Mouse (Mus musculus) limb, embryonic 12.5 days (tissue): Measurements from ENCODE around the gene Atad2b. TPM values are rescaled to one million over a fixed set of nuclear protein-coding genes. Genes with fewer than 3 reads are reported as not detected.

Source experiments
- ATAC-seq: fragments of 200-750 bp; cut with Nextera tagmentation; 2 replicates; pipeline ENCODE4 v1.8.0; 2017; ENCODE audit warnings: low read depth, moderate TSS enrichment; ENCODE audit not compliant: insufficient number of reproducible peaks, insufficient read depth, low FRiP score, low TSS enrichment
- H3K27ac ChIP-seq: fragments of 300-500 bp; sonication (generic); 2 replicates; pipeline ENCODE4 v1.5.1; 2016; ENCODE audit warnings: mild to moderate bottlenecking, moderate library complexity
- H3K27me3 ChIP-seq: fragments of 300-500 bp; sonication (generic); 2 replicates; pipeline ENCODE4 v1.6.1; 2016; ENCODE audit warnings: mild to moderate bottlenecking, moderate library complexity
- H3K36me3 ChIP-seq: fragments of 300-500 bp; sonication (generic); 2 replicates; pipeline ENCODE4 v1.6.1; 2016; ENCODE audit warnings: mild to moderate bottlenecking, moderate library complexity
- H3K4me1 ChIP-seq: fragments of 300-500 bp; sonication (generic); replicated peaks from 2 replicates; pipeline ENCODE4 v1.6.1; 2016
- H3K4me2 ChIP-seq: fragments of 300-500 bp; sonication (generic); 2 replicates; pipeline ENCODE4 v1.6.1; 2016; ENCODE audit warnings: mild to moderate bottlenecking, moderate library complexity
- H3K4me3 ChIP-seq: fragments of 300-500 bp; sonication (generic); replicated peaks from 2 replicates; pipeline ENCODE4 v1.5.1; 2016; ENCODE audit warnings: mild to moderate bottlenecking
- H3K9ac ChIP-seq: fragments of 300-500 bp; sonication (generic); replicated peaks from 2 replicates; pipeline ENCODE4 v1.6.1; 2016; ENCODE audit warnings: mild to moderate bottlenecking, moderate library complexity
- H3K9me3 ChIP-seq: fragments of 300-500 bp; sonication (generic); 2 replicates; pipeline ENCODE4 v1.6.1; 2016; ENCODE audit warnings: mild to moderate bottlenecking, moderate library complexity
- WGBS: fragments of 180-500 bp; shearing (Covaris S2); methylation state at CpG from one replicate; pipeline ENCODE4 v1.1.7; 2016; 5-methylcytosine and 5-hydroxymethylcytosine counted together
- polyA plus RNA-seq: library from polyadenylated mRNA; unstranded; fragments of >200 nt; fragmentation: Nextera tagmentation; extraction: Ambion mirVana; gene quantifications from 2 replicates; pipeline ENCODE4 v1.2.1, GENCODE M21; 2016

Atad2b gene
- polyA plus RNA-seq, 1 experiment from 2014 or later = 23.9 TPM

GRCm38 (mm10) chr12:4911716-4912115 lies 5.4 kb upstream of the Atad2b start:
- Histone ChIP-seq H3K4me1 (no peaks in the 10 kb centered on the region), H3K36me3 (no peaks in the 10 kb centered on the region), H3K9me3 (no peaks in the 10 kb centered on the region), H3K9ac (no peak overlapping the region), H3K4me3 (no peak overlapping the region), H3K27me3 (no peaks in the 10 kb centered on the region), H3K4me2 (no peak overlapping the region), H3K27ac (no peak overlapping the region)
- no peak for ATAC-seq
- WGBS = 85% methylated on average over 4 of the region's 4 CpGs

- WGBS = 59% methylated on average over 3 of the region's 3 CpGs
- Histone ChIP-seq H3K27me3 (no peaks in the 10 kb centered on the region), H3K27ac (no peak overlapping the region), H3K4me1 (peaks cover 5% of the 10 kb centered on the region), H3K4me3 (no peak overlapping the region), H3K4me2 (no peak overlapping the region), H3K9me3 (no peaks in the 10 kb centered on the region), H3K9ac (no peak overlapping the region), H3K36me3 (no peaks in the 10 kb centered on the region)
- no peak for ATAC-seq
Measured at GRCm38 (mm10) chr12:4914441-4914840, 2.7 kb upstream of the Atad2b start.

- no peak overlapping the region for H3K9ac ChIP-seq
- peaks cover 9% of the 10 kb centered on the region for H3K4me1 ChIP-seq
- WGBS = 90% methylated on average over 3 of the region's 3 CpGs
- H3K27me3 ChIP-seq = no peaks in the 10 kb centered on the region
- no peaks in the 10 kb centered on the region for H3K9me3 ChIP-seq
- no peak overlapping the region for H3K27ac ChIP-seq
- H3K4me2 ChIP-seq = no peak overlapping the region
- no peak overlapping the region for H3K4me3 ChIP-seq
- ATAC-seq = no peak
- H3K36me3 ChIP-seq = no peaks in the 10 kb centered on the region
Measured at GRCm38 (mm10) chr12:4914944-4915343, 2.2 kb upstream of the Atad2b start.

GRCm38 (mm10) chr12:4917805-4918591 lies 845 bp downstream of the Atad2b start:
- H3K9ac ChIP-seq = peak overlapping the region; percentile 99
- no peaks in the 10 kb centered on the region for H3K27me3 ChIP-seq
- peak; percentile 44 for ATAC-seq
- peak overlapping the region; percentile 95 for H3K4me3 ChIP-seq
- H3K4me1 ChIP-seq = peaks cover 9% of the 10 kb centered on the region
- H3K4me2 ChIP-seq = peak overlapping the region; percentile 61
- peak overlapping the region; percentile 99 for H3K27ac ChIP-seq
- H3K9me3 ChIP-seq = no peaks in the 10 kb centered on the region
- under 1% methylated on average over 47 of the region's 48 CpGs for WGBS
- H3K36me3 ChIP-seq = no peaks in the 10 kb centered on the region

- H3K4me2 ChIP-seq = no peak overlapping the region
- 0 out of 2 replicates have a peak, but pooled peaks cover 3% of the 10 kb centered on the region for H3K36me3 ChIP-seq
- no peaks in the 10 kb centered on the region for H3K9me3 ChIP-seq
- WGBS = 91% methylated on average over 2 of the region's 2 CpGs
- no peak overlapping the region for H3K9ac ChIP-seq
- H3K4me3 ChIP-seq = no peak overlapping the region
- no peaks in the 10 kb centered on the region for H3K27me3 ChIP-seq
- H3K27ac ChIP-seq = no peak overlapping the region
- H3K4me1 ChIP-seq = no peaks in the 10 kb centered on the region
- ATAC-seq = no peak
Measured at GRCm38 (mm10) chr12:4928197-4928596, 11.0 kb downstream of the Atad2b start.

- ATAC-seq = no peak
- H3K9ac ChIP-seq = no peak overlapping the region
- H3K4me1 ChIP-seq = no peaks in the 10 kb centered on the region
- no peak overlapping the region for H3K4me3 ChIP-seq
- H3K4me2 ChIP-seq = no peak overlapping the region
- H3K9me3 ChIP-seq = no peaks in the 10 kb centered on the region
- 0 out of 2 replicates have a peak, but pooled peaks cover 3% of the 10 kb centered on the region for H3K36me3 ChIP-seq
- 97% methylated on average over 3 of the region's 3 CpGs for WGBS
- no peaks in the 10 kb centered on the region for H3K27me3 ChIP-seq
- H3K27ac ChIP-seq = no peak overlapping the region
Measured at GRCm38 (mm10) chr12:4930820-4931548, 13.8 kb downstream of the Atad2b start.

GRCm38 (mm10) chr12:4952272-4952671 lies 35.1 kb downstream of the Atad2b start:
- WGBS = 100% methylated on average over 1 of the region's 1 CpGs
- no peak for ATAC-seq
- peaks cover 70% of the 10 kb centered on the region for H3K36me3 ChIP-seq

GRCm38 (mm10) chr12:4953156-4953555 lies 36.0 kb downstream of the Atad2b start:
- H3K9ac ChIP-seq = no peak overlapping the region
- WGBS = 96% methylated on average over 4 of the region's 4 CpGs
- no peak overlapping the region for H3K4me3 ChIP-seq
- no peak overlapping the region for H3K27ac ChIP-seq
- no peaks in the 10 kb centered on the region for H3K4me1 ChIP-seq
- no peaks in the 10 kb centered on the region for H3K27me3 ChIP-seq
- no peaks in the 10 kb centered on the region for H3K9me3 ChIP-seq
- no peak for ATAC-seq
- H3K4me2 ChIP-seq = no peak overlapping the region
- H3K36me3 ChIP-seq = peaks cover 67% of the 10 kb centered on the region

More at GRCm38 (mm10) chr12:4952272-4952671, 35.1 kb downstream of the Atad2b start:
- H3K4me1 ChIP-seq = no peaks in the 10 kb centered on the region
- H3K4me3 ChIP-seq = no peak overlapping the region
- H3K9ac ChIP-seq = no peak overlapping the region
- no peaks in the 10 kb centered on the region for H3K27me3 ChIP-seq
- no peak overlapping the region for H3K27ac ChIP-seq
- H3K4me2 ChIP-seq = no peak overlapping the region
- no peaks in the 10 kb centered on the region for H3K9me3 ChIP-seq

GRCm38 (mm10) chr12:4972939-4973338 lies 55.8 kb downstream of the Atad2b start:
- no peak for ATAC-seq
- no peaks in the 10 kb centered on the region for H3K27me3 ChIP-seq
- no peaks in the 10 kb centered on the region for H3K4me1 ChIP-seq
- H3K9me3 ChIP-seq = no peaks in the 10 kb centered on the region
- H3K36me3 ChIP-seq = peaks cover 59% of the 10 kb centered on the region
- 37% methylated on average over 1 of the region's 1 CpGs for WGBS
- no peak overlapping the region for H3K27ac ChIP-seq
- no peak overlapping the region for H3K9ac ChIP-seq
- no peak overlapping the region for H3K4me2 ChIP-seq
- no peak overlapping the region for H3K4me3 ChIP-seq

- H3K9ac ChIP-seq = no peak overlapping the region
- ATAC-seq = no peak
- no peaks in the 10 kb centered on the region for H3K27me3 ChIP-seq
- H3K4me2 ChIP-seq = no peak overlapping the region
- H3K27ac ChIP-seq = no peak overlapping the region
- no peaks in the 10 kb centered on the region for H3K9me3 ChIP-seq
- WGBS = 92% methylated on average over 6 of the region's 6 CpGs
- H3K36me3 ChIP-seq = peaks cover 63% of the 10 kb centered on the region
- no peak overlapping the region for H3K4me3 ChIP-seq
- H3K4me1 ChIP-seq = no peaks in the 10 kb centered on the region
Measured at GRCm38 (mm10) chr12:4978324-4978723, 61.2 kb downstream of the Atad2b start.

GRCm38 (mm10) chr12:4996981-4997380 lies 79.8 kb downstream of the Atad2b start:
- no peaks in the 10 kb centered on the region for H3K4me1 ChIP-seq
- no peaks in the 10 kb centered on the region for H3K27me3 ChIP-seq
- no peak overlapping the region for H3K4me2 ChIP-seq
- peaks cover 10% of the 10 kb centered on the region; the same call in 1 of the 2 replicates for H3K36me3 ChIP-seq
- no peaks in the 10 kb centered on the region for H3K9me3 ChIP-seq
- no peak overlapping the region for H3K9ac ChIP-seq
- no peak overlapping the region for H3K27ac ChIP-seq
- H3K4me3 ChIP-seq = no peak overlapping the region
- ATAC-seq = no peak
